Mouse (Mus musculus) liver, adult 2 months (tissue): ENCODE data around the gene Armc6.
"Not testable (repeated sequence)": the region's sequence is repeated elsewhere in the genome, so short reads cannot be mapped to it uniquely, and the experiment has no call there.

Experiments used
- CTCF ChIP-seq: fragments of 200-500 bp; IDR thresholded peaks from 2 replicates; pipeline ENCODE4 v1.5.1; 2011; ENCODE audit warnings: low read depth, low read length, control low read depth
- POLR2A ChIP-seq: fragments of 200-500 bp; IDR thresholded peaks from 2 replicates; pipeline ENCODE4 v1.6.1; 2011; ENCODE audit warnings: low read length, control low read depth; ENCODE audit not compliant: insufficient read depth; ENCODE audit errors: extremely low read depth

- not testable (repeated sequence) for TF ChIP-seq CTCF, POLR2A
Observed at GRCm38 (mm10) chr8:70216161-70216560, 18.1 kb downstream of the Armc6 start.
